Mouse (Mus musculus) spleen, adult 12 weeks (tissue): Measurements from ENCODE around the gene Nlrc3.
A peak's percentile ranks its signal among the peaks of the same experiment; 100 is the strongest.
"Not testable (repeated sequence)": the region's sequence is repeated elsewhere in the genome, so short reads cannot be mapped to it uniquely, and the experiment has no call there.

Source experiments
- DNase-seq: peaks from one replicate; pipeline ENCODE4 v3.0.0; 2022; ENCODE audit warnings: low spot score

Nlrc3 gene

GRCm38 (mm10) chr16:3976251-3976671 lies at the start of gene Nlrc3:
Nlrc3 (minus strand) TSS chr16:3976632.
- DNase-seq: no peak

GRCm38 (mm10) chr16:4022719-4023118 lies 46.3 kb upstream of the Nlrc3 start:
- DNase-seq: no peak

- no peak for DNase-seq
Observed at GRCm38 (mm10) chr16:4021241-4021640, 44.8 kb upstream of the Nlrc3 start.

- DNase-seq: not testable (repeated sequence)
Observed at GRCm38 (mm10) chr16:4017466-4017865, 41.0 kb upstream of the Nlrc3 start.

GRCm38 (mm10) chr16:4016786-4017185 lies 40.4 kb upstream of the Nlrc3 start:
- not testable (repeated sequence) for DNase-seq

GRCm38 (mm10) chr16:4014040-4014668 lies 37.7 kb upstream of the Nlrc3 start:
- DNase-seq: no peak

- no peak for DNase-seq
Observed at GRCm38 (mm10) chr16:4012882-4013570, 36.6 kb upstream of the Nlrc3 start.

GRCm38 (mm10) chr16:4003489-4004398 lies 27.3 kb upstream of the Nlrc3 start, which contains the start of gene Slx4:
Slx4 (minus strand) TSS chr16:4003770.
- peak; percentile 91 for DNase-seq

GRCm38 (mm10) chr16:3988410-3988809 lies 12.0 kb upstream of the Nlrc3 start:
- DNase-seq: no peak

- DNase-seq: no peak
Observed at GRCm38 (mm10) chr16:3983146-3983700, 6.8 kb upstream of the Nlrc3 start.

GRCm38 (mm10) chr16:3982173-3982572 lies 5.7 kb upstream of the Nlrc3 start:
- DNase-seq: no peak

GRCm38 (mm10) chr16:3976712-3977111 lies 280 bp upstream of the Nlrc3 start:
- DNase-seq: no peak

- no peak for DNase-seq
Observed at GRCm38 (mm10) chr16:3975658-3976057, 774 bp downstream of the Nlrc3 start.

- not testable (repeated sequence) for DNase-seq
Observed at GRCm38 (mm10) chr16:3974456-3974855, 2.0 kb downstream of the Nlrc3 start.

GRCm38 (mm10) chr16:3965534-3965933 lies 10.9 kb downstream of the Nlrc3 start:
- DNase-seq: no peak

- no peak for DNase-seq
Observed at GRCm38 (mm10) chr16:3964990-3965389, 11.4 kb downstream of the Nlrc3 start.

- DNase-seq: no peak
Observed at GRCm38 (mm10) chr16:3959261-3959660, 17.2 kb downstream of the Nlrc3 start.

GRCm38 (mm10) chr16:3956369-3956768 lies 20.1 kb downstream of the Nlrc3 start:
- no peak for DNase-seq

GRCm38 (mm10) chr16:3951141-3951540 lies 25.3 kb downstream of the Nlrc3 start:
- no peak for DNase-seq

GRCm38 (mm10) chr16:3934701-3935100 lies 41.7 kb downstream of the Nlrc3 start:
- DNase-seq: no peak

- no peak for DNase-seq
Observed at GRCm38 (mm10) chr16:3934091-3934490, 42.3 kb downstream of the Nlrc3 start.

GRCm38 (mm10) chr16:3933536-3933935 lies 42.9 kb downstream of the Nlrc3 start:
- DNase-seq: no peak
